Mouse (Mus musculus): Measurements from ENCODE around the gene Itga6. TPM values are rescaled to one million over a fixed set of nuclear protein-coding genes. Genes with fewer than 3 reads are reported as not detected.
A peak's percentile ranks its signal among the peaks of the same experiment; 100 is the strongest.

The Itga6 gene
- polyA plus RNA-seq, 1 experiment from 2014 or later = 21.1 TPM

- Histone ChIP-seq H3K9me3 (ENCODE audit: control insufficient read depth, low read length) (no peaks in the 10 kb centered on the region), H3K4me2 (ENCODE audit: low read length) (no peak overlapping the region), H3K4me3 (ENCODE audit: low read length) (no peak overlapping the region), H3K4me1 (ENCODE audit: control insufficient read depth, insufficient read depth, low read depth, low read length) (peaks cover 11% of the 10 kb centered on the region), H3K36me3 (ENCODE audit: control insufficient read depth, insufficient read depth, low read length) (no peaks in the 10 kb centered on the region), H3K9ac (ENCODE audit: low read depth, low read length) (no peak overlapping the region), H3K27me3 (replicated peaks; ENCODE audit: control insufficient read depth, insufficient read depth, low read length) (no peaks in the 10 kb centered on the region), H3K27ac (ENCODE audit: low read depth, low read length) (no peak overlapping the region)
- ATAC-seq = no peak
- 18% methylated on average over 9 of the region's 9 CpGs for WGBS
Observed at GRCm38 (mm10) chr2:71744320-71744719, 1.1 kb upstream of the Itga6 start.

- H3K4me1 ChIP-seq (ENCODE audit: control insufficient read depth, insufficient read depth, low read depth, low read length) = peaks cover 15% of the 10 kb centered on the region
- no peak overlapping the region for H3K4me2 ChIP-seq (ENCODE audit: low read length)
- no peaks in the 10 kb centered on the region for H3K36me3 ChIP-seq (ENCODE audit: control insufficient read depth, insufficient read depth, low read length)
- H3K9me3 ChIP-seq (ENCODE audit: control insufficient read depth, low read length) = no peaks in the 10 kb centered on the region
- no peak overlapping the region for H3K9ac ChIP-seq (ENCODE audit: low read depth, low read length)
- ATAC-seq = peak; percentile 63
- 0 out of 2 replicates have a peak overlapping the region, but pooled peaks have one; percentile 23 for H3K27ac ChIP-seq (ENCODE audit: low read depth, low read length)
- no peak overlapping the region for H3K4me3 ChIP-seq (ENCODE audit: low read length)
- H3K27me3 ChIP-seq (replicated peaks; ENCODE audit: control insufficient read depth, insufficient read depth, low read length) = no peaks in the 10 kb centered on the region
- 7% methylated on average over 11 of the region's 11 CpGs for WGBS
Observed at GRCm38 (mm10) chr2:71744861-71745507, 432 bp upstream of the Itga6 start.

DNA sequence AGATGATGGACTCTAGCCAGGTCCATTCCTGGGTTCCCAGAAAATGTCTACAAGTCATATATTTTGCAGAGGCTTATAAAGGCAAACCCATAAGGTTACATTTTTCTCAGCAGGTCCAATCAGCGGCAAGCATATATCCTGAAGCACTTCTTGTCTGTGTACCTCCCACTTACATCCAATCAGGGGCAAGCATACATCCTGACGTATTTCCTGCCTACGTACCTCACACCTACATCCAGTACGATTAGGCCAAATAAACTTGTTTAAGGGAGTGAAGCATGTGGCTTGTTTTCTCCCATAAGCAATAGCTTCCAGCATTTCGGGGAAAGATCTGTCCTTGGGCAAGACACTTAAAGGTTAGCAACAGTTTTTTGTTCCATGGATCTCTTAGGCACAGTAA lies 3.0 kb downstream of the Itga6 start:
- H3K27ac ChIP-seq (ENCODE audit: low read depth, low read length) = no peak overlapping the region
- peaks cover 18% of the 10 kb centered on the region for H3K4me1 ChIP-seq (ENCODE audit: control insufficient read depth, insufficient read depth, low read depth, low read length)
- H3K27me3 ChIP-seq (replicated peaks; ENCODE audit: control insufficient read depth, insufficient read depth, low read length) = no peaks in the 10 kb centered on the region
- H3K4me3 ChIP-seq (ENCODE audit: low read length) = no peak overlapping the region
- no peak for ATAC-seq
- no peak overlapping the region for H3K4me2 ChIP-seq (ENCODE audit: low read length)
- no peak overlapping the region for H3K9ac ChIP-seq (ENCODE audit: low read depth, low read length)
- WGBS = 97% methylated on average over 5 of the region's 5 CpGs
- no peaks in the 10 kb centered on the region for H3K36me3 ChIP-seq (ENCODE audit: control insufficient read depth, insufficient read depth, low read length)
- H3K9me3 ChIP-seq (ENCODE audit: control insufficient read depth, low read length) = no peaks in the 10 kb centered on the region

GRCm38 (mm10) chr2:71749367-71750086 lies 4.1 kb downstream of the Itga6 start:
- no peak for ATAC-seq
- Histone ChIP-seq H3K4me2 (ENCODE audit: low read length) (peak overlapping the region; percentile 37), H3K9me3 (ENCODE audit: control insufficient read depth, low read length) (no peaks in the 10 kb centered on the region), H3K4me1 (ENCODE audit: control insufficient read depth, insufficient read depth, low read depth, low read length) (peaks cover 15% of the 10 kb centered on the region), H3K27me3 (replicated peaks; ENCODE audit: control insufficient read depth, insufficient read depth, low read length) (no peaks in the 10 kb centered on the region), H3K9ac (ENCODE audit: low read depth, low read length) (0 out of 2 replicates have a peak overlapping the region, but pooled peaks have one; percentile 29), H3K27ac (ENCODE audit: low read depth, low read length) (no peak overlapping the region), H3K36me3 (ENCODE audit: control insufficient read depth, insufficient read depth, low read length) (no peaks in the 10 kb centered on the region), H3K4me3 (ENCODE audit: low read length) (no peak overlapping the region; the same call in 1 of the 2 replicates)
- 36% methylated on average over 13 of the region's 13 CpGs for WGBS

GRCm38 (mm10) chr2:71750087-71750453 lies 4.7 kb downstream of the Itga6 start:
- Histone ChIP-seq H3K4me3 (ENCODE audit: low read length) (no peak overlapping the region), H3K27ac (ENCODE audit: low read depth, low read length) (no peak overlapping the region), H3K4me1 (ENCODE audit: control insufficient read depth, insufficient read depth, low read depth, low read length) (peaks cover 10% of the 10 kb centered on the region), H3K27me3 (replicated peaks; ENCODE audit: control insufficient read depth, insufficient read depth, low read length) (no peaks in the 10 kb centered on the region), H3K9me3 (ENCODE audit: control insufficient read depth, low read length) (no peaks in the 10 kb centered on the region), H3K36me3 (ENCODE audit: control insufficient read depth, insufficient read depth, low read length) (no peaks in the 10 kb centered on the region), H3K4me2 (ENCODE audit: low read length) (peak overlapping the region; percentile 37), H3K9ac (ENCODE audit: low read depth, low read length) (no peak overlapping the region)
- peak; percentile 48; the same call in 1 of the 2 replicates for ATAC-seq
- WGBS = 40% methylated on average over 10 of the region's 10 CpGs

- Histone ChIP-seq H3K27me3 (replicated peaks; ENCODE audit: control insufficient read depth, insufficient read depth, low read length) (no peaks in the 10 kb centered on the region), H3K4me3 (ENCODE audit: low read length) (no peak overlapping the region), H3K4me1 (ENCODE audit: control insufficient read depth, insufficient read depth, low read depth, low read length) (peaks cover 8% of the 10 kb centered on the region), H3K4me2 (ENCODE audit: low read length) (no peak overlapping the region), H3K36me3 (ENCODE audit: control insufficient read depth, insufficient read depth, low read length) (no peaks in the 10 kb centered on the region), H3K27ac (ENCODE audit: low read depth, low read length) (no peak overlapping the region), H3K9ac (ENCODE audit: low read depth, low read length) (no peak overlapping the region), H3K9me3 (ENCODE audit: control insufficient read depth, low read length) (no peaks in the 10 kb centered on the region)
- ATAC-seq = no peak
- 77% methylated on average over 8 of the region's 8 CpGs for WGBS
Observed at GRCm38 (mm10) chr2:71751336-71751735, 5.9 kb downstream of the Itga6 start.

DNA sequence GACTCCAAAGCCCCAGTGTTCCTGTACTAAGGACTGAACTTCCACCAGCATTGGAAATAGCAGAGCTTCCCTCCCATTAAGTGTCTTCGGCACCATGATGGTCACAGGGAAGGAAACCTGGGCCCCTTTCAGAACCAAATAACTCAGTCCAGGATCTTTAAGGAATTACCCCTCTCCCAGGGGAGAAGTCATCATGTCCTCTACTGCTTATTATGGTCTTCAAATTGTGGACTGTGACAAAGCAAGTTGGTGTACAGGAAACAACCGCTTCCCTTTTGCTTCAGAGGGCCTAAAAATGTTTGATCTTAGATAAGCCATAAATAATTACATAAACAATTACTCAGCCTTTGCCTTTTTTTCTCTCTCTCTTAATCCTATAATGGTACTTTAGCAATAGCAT lies 6.4 kb downstream of the Itga6 start:
- Histone ChIP-seq H3K27ac (ENCODE audit: low read depth, low read length) (no peak overlapping the region), H3K4me2 (ENCODE audit: low read length) (no peak overlapping the region), H3K4me1 (ENCODE audit: control insufficient read depth, insufficient read depth, low read depth, low read length) (peaks cover 8% of the 10 kb centered on the region), H3K9me3 (ENCODE audit: control insufficient read depth, low read length) (no peaks in the 10 kb centered on the region), H3K36me3 (ENCODE audit: control insufficient read depth, insufficient read depth, low read length) (no peaks in the 10 kb centered on the region), H3K9ac (ENCODE audit: low read depth, low read length) (no peak overlapping the region), H3K27me3 (replicated peaks; ENCODE audit: control insufficient read depth, insufficient read depth, low read length) (no peaks in the 10 kb centered on the region), H3K4me3 (ENCODE audit: low read length) (no peak overlapping the region)
- WGBS = 91% methylated on average over 2 of the region's 2 CpGs
- ATAC-seq = no peak

DNA sequence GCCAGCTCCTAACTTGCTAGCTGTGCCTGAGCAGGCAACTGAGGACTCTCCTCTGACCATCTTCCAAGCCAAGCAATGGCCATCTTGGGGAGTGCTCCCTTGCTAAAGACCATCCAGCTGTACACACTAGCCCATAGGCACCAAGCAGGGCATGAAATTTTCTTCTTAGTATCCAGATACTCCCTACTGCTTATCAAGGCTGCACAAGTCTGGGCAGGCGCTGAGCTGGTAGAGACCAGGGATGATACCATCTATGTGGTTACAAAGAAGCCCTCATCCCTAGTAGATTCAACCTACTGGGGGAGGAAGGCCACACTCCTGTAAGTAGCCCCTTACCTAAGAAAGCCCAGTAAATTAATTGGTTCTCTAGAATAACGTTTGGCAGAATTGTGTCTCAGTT lies 7.0 kb downstream of the Itga6 start:
- Histone ChIP-seq H3K4me2 (ENCODE audit: low read length) (no peak overlapping the region), H3K9ac (ENCODE audit: low read depth, low read length) (no peak overlapping the region), H3K36me3 (ENCODE audit: control insufficient read depth, insufficient read depth, low read length) (no peaks in the 10 kb centered on the region), H3K27ac (ENCODE audit: low read depth, low read length) (no peak overlapping the region), H3K4me3 (ENCODE audit: low read length) (no peak overlapping the region), H3K4me1 (ENCODE audit: control insufficient read depth, insufficient read depth, low read depth, low read length) (peaks cover 8% of the 10 kb centered on the region), H3K27me3 (replicated peaks; ENCODE audit: control insufficient read depth, insufficient read depth, low read length) (no peaks in the 10 kb centered on the region), H3K9me3 (ENCODE audit: control insufficient read depth, low read length) (no peaks in the 10 kb centered on the region)
- no peak for ATAC-seq
- WGBS = 90% methylated on average over 2 of the region's 2 CpGs

GRCm38 (mm10) chr2:71753161-71753560 lies 7.7 kb downstream of the Itga6 start:
- WGBS = 85% methylated on average over 4 of the region's 4 CpGs
- Histone ChIP-seq H3K4me3 (ENCODE audit: low read length) (no peak overlapping the region), H3K27ac (ENCODE audit: low read depth, low read length) (no peak overlapping the region), H3K27me3 (replicated peaks; ENCODE audit: control insufficient read depth, insufficient read depth, low read length) (no peaks in the 10 kb centered on the region), H3K4me2 (ENCODE audit: low read length) (no peak overlapping the region), H3K36me3 (ENCODE audit: control insufficient read depth, insufficient read depth, low read length) (no peaks in the 10 kb centered on the region), H3K9me3 (ENCODE audit: control insufficient read depth, low read length) (no peaks in the 10 kb centered on the region), H3K4me1 (ENCODE audit: control insufficient read depth, insufficient read depth, low read depth, low read length) (peaks cover 8% of the 10 kb centered on the region), H3K9ac (ENCODE audit: low read depth, low read length) (no peak overlapping the region)
- no peak for ATAC-seq

Data from hindbrain, embryonic 16.5 days (tissue).